Mouse (Mus musculus) heart, embryonic 16.5 days (tissue): ENCODE measurements around the gene Slc22a14. TPM values are rescaled to one million over a fixed set of nuclear protein-coding genes. Genes with fewer than 3 reads are reported as not detected.

Experiments used
- ATAC-seq: fragments of 200-750 bp; cut with Nextera tagmentation; replicated peaks from 2 replicates; pipeline ENCODE4 v1.8.0; 2017; ENCODE audit warnings: moderate number of reproducible peaks; ENCODE audit not compliant: insufficient read depth, low FRiP score; ENCODE audit errors: extremely low read depth
- H3K27ac ChIP-seq: fragments of 300-500 bp; sonication (generic); 2 replicates; pipeline ENCODE4 v1.5.1; 2014; ENCODE audit warnings: mild to moderate bottlenecking, low read length, control low read depth, moderate library complexity
- H3K27me3 ChIP-seq: fragments of 300-500 bp; sonication (generic); 2 replicates; pipeline ENCODE4 v1.6.1; 2014; ENCODE audit warnings: low read length, mixed read lengths; ENCODE audit not compliant: control insufficient read depth, insufficient read depth
- H3K36me3 ChIP-seq: fragments of 300-500 bp; sonication (generic); 2 replicates; pipeline ENCODE4 v1.6.1; 2014; ENCODE audit not compliant: control insufficient read depth, insufficient read depth
- H3K4me1 ChIP-seq: fragments of 300-500 bp; sonication (generic); 2 replicates; pipeline ENCODE4 v1.6.1; 2014; ENCODE audit warnings: low read length, mixed read lengths; ENCODE audit not compliant: control insufficient read depth, insufficient read depth
- H3K4me2 ChIP-seq: fragments of 300-500 bp; sonication (generic); 2 replicates; pipeline ENCODE4 v1.6.1; 2014; ENCODE audit warnings: low read depth, mild to moderate bottlenecking, control low read depth, low read length
- H3K4me3 ChIP-seq: fragments of 300-500 bp; sonication (generic); 2 replicates; pipeline ENCODE4 v1.5.1; 2014; ENCODE audit warnings: mild to moderate bottlenecking, control low read depth, low read length
- H3K9ac ChIP-seq: fragments of 300-500 bp; sonication (generic); 2 replicates; pipeline ENCODE4 v1.6.1; 2014; ENCODE audit warnings: low read length, control low read depth
- H3K9me3 ChIP-seq: fragments of 300-500 bp; sonication (generic); replicated peaks from 2 replicates; pipeline ENCODE4 v1.6.1; 2016; ENCODE audit warnings: low read length; ENCODE audit not compliant: control insufficient read depth
- WGBS: fragments of 180-500 bp; shearing (Covaris S2); extraction: QIAGEN DNeasy Blood & Tissue Kit; methylation state at CpG from one replicate; pipeline ENCODE4 v1.1.7; 2014; 5-methylcytosine and 5-hydroxymethylcytosine counted together
- polyA plus RNA-seq: library from polyadenylated mRNA; unstranded; fragments of >200 nt; fragmentation: Nextera tagmentation; extraction: Ambion mirVana; gene quantifications from 2 replicates; pipeline ENCODE4 v1.2.1, GENCODE M21; 2015

Slc22a14 gene
- polyA plus RNA-seq, 1 experiment from 2014 or later = 0.20 TPM

DNA sequence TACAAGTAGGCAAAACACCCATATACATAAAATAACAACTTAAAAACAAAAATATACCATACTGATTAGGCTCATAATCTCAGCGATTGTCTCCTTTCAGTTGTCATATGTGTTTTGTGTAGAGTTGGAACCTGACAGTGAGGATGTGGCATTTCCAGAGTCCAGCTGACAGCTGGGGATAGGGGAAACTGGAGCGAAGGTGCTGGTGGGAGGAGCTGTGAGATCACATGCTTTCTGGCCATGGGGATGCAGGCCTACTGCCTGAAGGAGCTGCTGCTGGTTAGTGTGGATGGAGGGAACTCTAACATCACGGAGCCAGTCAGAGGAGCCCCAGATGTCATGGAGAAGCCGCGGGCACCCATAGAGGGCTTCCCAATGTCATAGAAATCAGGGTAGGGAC is 159.6 kb downstream of the Slc22a14 start:
- no peak for ATAC-seq
- Histone ChIP-seq H3K4me3 (no peak overlapping the region), H3K4me1 (no peaks in the 10 kb centered on the region), H3K27me3 (no peaks in the 10 kb centered on the region), H3K4me2 (no peak overlapping the region), H3K9ac (no peak overlapping the region), H3K36me3 (no peaks in the 10 kb centered on the region), H3K9me3 (peaks cover 6% of the 10 kb centered on the region; the same call in 1 of the 2 replicates), H3K27ac (no peak overlapping the region)
- WGBS = 90% methylated on average over 5 of the region's 5 CpGs

DNA sequence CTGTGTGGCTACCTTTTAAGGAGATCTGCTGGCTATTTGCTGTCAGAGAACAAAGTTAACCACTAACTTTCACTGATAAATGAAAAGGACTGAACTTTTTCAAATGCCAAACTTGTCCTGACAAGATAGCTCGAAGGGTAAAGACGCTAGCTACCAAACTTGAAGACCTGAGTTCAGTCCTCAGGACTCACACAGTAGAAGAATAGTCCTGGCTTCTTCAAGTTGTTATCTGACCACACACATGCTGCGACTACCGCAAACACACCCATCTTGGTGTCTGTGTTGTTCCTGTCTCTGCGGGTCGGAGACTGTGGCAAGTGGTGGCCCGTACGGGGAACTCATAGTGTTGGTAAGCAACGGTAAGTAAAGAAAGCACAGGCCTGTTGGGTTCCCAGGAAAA is 161.7 kb downstream of the Slc22a14 start:
- Histone ChIP-seq H3K4me3 (no peak overlapping the region), H3K27ac (no peak overlapping the region), H3K4me2 (no peak overlapping the region), H3K36me3 (no peaks in the 10 kb centered on the region), H3K4me1 (no peaks in the 10 kb centered on the region), H3K9me3 (peaks cover 6% of the 10 kb centered on the region; the same call in 1 of the 2 replicates), H3K9ac (no peak overlapping the region), H3K27me3 (no peaks in the 10 kb centered on the region)
- 95% methylated on average over 9 of the region's 9 CpGs for WGBS
- ATAC-seq = no peak

DNA sequence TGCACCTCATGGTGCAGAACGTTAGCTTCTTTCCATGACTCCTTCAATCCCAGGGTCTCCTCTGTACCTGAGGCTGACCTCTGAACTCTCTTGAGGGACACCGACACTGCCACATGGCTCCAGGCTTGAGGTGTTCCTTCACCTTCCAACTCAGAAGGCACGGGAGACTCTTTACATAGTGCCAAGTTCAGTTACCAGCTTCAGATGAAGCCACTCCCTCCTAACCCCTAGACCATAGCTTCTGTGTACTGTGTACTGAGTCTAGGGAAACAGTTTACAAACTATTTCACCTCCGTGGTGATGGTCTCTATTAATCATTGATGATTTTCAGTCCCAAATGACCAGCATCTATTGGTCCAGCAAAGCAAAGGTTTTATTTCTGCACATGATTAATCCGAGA is 163.7 kb downstream of the Slc22a14 start:
- Histone ChIP-seq H3K9ac (no peak overlapping the region), H3K4me3 (no peak overlapping the region), H3K4me2 (no peak overlapping the region), H3K9me3 (peaks cover 6% of the 10 kb centered on the region; the same call in 1 of the 2 replicates), H3K27ac (no peak overlapping the region), H3K36me3 (no peaks in the 10 kb centered on the region), H3K27me3 (no peaks in the 10 kb centered on the region), H3K4me1 (no peaks in the 10 kb centered on the region)
- 74% methylated on average over 5 of the region's 5 CpGs for WGBS
- no peak for ATAC-seq

DNA sequence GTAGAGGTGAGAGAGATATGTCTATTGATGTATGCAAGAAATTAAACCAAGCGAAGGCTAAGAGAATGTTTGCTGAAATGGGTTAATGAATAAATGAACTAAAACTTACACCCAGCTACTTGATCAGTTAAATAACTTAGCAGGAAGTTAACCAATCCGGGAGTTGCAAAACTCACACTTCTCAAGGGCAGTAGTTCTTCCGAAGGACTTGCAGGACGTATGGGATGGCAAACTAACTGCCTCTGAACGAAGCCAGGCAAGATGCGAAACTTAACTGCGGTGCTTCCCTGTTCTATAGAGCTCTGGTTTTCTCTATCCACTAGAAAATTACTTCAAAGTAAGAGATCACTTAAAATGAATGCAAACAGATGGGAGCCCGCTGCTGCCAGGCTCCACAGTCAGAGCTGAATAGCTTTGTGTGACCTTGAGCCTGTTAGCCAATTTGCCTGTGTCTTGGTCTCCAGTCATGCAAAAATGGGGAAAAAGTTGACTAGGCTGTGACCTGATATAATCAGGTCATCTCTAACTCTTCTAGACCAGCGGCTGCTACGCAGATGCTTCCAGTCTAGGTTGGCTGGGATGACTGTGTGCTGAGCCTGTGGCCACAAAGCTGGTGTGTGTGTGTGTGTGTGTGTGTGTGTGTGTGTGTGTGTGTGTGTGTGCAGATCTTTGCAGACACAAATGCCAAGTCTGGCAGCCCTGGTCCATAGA is 166.0 kb downstream of the Slc22a14 start:
- ATAC-seq = no peak
- Histone ChIP-seq H3K27ac (no peak overlapping the region), H3K9ac (no peak overlapping the region), H3K4me3 (no peak overlapping the region), H3K4me2 (no peak overlapping the region), H3K27me3 (no peaks in the 10 kb centered on the region), H3K9me3 (peaks cover 5% of the 10 kb centered on the region; the same call in 1 of the 2 replicates), H3K4me1 (no peaks in the 10 kb centered on the region), H3K36me3 (no peaks in the 10 kb centered on the region)
- 78% methylated on average over 10 of the region's 10 CpGs for WGBS

DNA sequence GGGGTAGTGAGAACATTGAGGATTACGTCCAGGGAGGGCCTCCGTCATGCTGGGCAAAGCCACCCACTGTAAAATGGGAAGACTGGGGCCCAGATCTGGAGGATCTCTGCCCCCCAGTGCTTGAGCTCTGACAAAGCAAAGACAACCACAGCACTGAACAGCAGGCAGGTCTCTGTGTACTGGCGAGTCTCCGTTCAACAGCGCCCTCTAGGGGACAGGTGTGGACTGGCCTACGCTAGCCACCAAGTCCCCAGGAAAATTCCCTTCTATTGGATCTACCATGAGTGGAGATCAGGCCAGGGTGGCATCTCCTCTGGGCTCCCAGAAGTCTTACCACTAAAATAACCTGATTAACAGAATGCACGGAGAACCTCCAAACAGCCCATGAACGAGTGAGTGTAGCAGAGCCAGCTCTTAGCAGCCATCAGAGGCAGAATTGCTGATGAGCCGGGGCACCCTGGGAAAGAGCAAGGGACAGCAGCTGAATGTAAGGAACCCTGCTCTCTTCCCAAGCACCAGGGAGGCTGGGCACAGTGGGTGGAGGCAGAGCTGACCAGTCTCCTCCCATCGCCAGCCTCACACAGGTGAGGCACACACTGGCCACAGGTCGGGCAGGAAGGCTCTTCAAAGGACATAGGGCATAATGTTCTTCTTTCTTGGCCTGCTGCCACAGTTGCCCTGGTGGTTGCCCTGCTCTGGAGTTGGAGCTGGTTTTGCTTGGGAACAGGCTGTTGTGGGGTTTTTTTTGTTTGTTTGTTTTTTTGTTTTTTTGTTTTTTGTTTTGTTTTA is 173.0 kb downstream of the Slc22a14 start:
- no peak overlapping the region for H3K9ac ChIP-seq
- ATAC-seq = 0 out of 2 replicates have a peak, but pooled peaks have one; percentile 32
- H3K4me2 ChIP-seq = no peak overlapping the region
- no peak overlapping the region for H3K4me3 ChIP-seq
- H3K9me3 ChIP-seq = no peaks in the 10 kb centered on the region
- no peak overlapping the region for H3K27ac ChIP-seq
- no peaks in the 10 kb centered on the region for H3K36me3 ChIP-seq
- H3K4me1 ChIP-seq = no peaks in the 10 kb centered on the region
- H3K27me3 ChIP-seq = no peaks in the 10 kb centered on the region
- 40% methylated on average over 11 of the region's 11 CpGs for WGBS

DNA sequence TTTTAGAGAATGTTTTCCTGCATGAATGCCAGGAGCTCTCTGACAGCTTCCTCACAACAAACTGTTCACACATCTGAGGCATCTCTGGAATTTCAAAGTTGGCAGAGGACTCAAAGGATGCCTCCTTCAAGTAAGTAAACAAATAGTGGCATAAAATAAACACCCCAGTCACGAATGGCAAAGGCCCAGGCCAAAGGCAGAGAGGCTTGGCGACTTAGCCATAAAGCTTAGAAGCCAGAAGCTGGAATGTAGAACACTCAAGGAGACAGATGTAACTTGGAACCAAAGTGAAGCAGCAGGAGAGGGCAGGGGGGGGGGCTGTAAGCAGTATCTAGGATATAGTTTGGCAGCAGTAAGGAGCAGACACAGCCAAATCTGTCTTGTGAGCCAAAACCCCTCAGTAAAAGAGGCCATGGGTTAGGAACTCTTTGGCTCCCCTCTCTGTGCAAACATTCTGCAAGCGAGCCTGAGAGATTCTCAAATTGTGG is 184.1 kb downstream of the Slc22a14 start:
- no peaks in the 10 kb centered on the region for H3K9me3 ChIP-seq
- 28% methylated on average over 3 of the region's 3 CpGs for WGBS
- 0 out of 2 replicates have a peak, but pooled peaks cover 7% of the 10 kb centered on the region for H3K4me1 ChIP-seq
- 0 out of 2 replicates have a peak, but pooled peaks have one; percentile 23 for ATAC-seq
- no peak overlapping the region for H3K4me3 ChIP-seq
- no peak overlapping the region for H3K9ac ChIP-seq
- no peak overlapping the region for H3K4me2 ChIP-seq
- H3K27me3 ChIP-seq = no peaks in the 10 kb centered on the region
- no peaks in the 10 kb centered on the region for H3K36me3 ChIP-seq
- 0 out of 2 replicates have a peak overlapping the region, but pooled peaks have one; percentile 15 for H3K27ac ChIP-seq

DNA sequence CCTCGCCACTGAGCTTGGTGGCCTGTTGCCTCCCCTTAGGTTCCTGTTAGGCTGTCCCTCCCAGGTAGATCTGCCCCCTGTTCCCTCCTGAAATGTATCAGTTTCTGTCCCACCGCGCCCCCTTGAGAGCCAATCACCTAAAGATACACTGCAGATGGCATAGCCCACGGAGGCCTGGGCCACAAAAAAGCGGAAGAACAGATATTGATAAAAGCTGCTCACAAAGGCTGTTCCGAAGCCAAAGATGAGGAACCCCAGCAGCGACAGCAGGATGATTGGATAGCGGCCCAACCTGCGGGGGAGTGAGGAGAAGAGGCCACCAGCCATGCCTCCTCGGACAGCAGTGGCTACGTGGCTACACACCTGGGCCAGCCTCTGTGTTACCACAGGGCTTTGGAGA is 186.1 kb downstream of the Slc22a14 start:
- WGBS = 87% methylated on average over 11 of the region's 11 CpGs
- Histone ChIP-seq H3K9me3 (no peaks in the 10 kb centered on the region), H3K4me3 (no peak overlapping the region), H3K27ac (no peak overlapping the region), H3K9ac (no peak overlapping the region), H3K27me3 (no peaks in the 10 kb centered on the region), H3K4me2 (no peak overlapping the region), H3K4me1 (0 out of 2 replicates have a peak, but pooled peaks cover 7% of the 10 kb centered on the region), H3K36me3 (no peaks in the 10 kb centered on the region)
- ATAC-seq = no peak

DNA sequence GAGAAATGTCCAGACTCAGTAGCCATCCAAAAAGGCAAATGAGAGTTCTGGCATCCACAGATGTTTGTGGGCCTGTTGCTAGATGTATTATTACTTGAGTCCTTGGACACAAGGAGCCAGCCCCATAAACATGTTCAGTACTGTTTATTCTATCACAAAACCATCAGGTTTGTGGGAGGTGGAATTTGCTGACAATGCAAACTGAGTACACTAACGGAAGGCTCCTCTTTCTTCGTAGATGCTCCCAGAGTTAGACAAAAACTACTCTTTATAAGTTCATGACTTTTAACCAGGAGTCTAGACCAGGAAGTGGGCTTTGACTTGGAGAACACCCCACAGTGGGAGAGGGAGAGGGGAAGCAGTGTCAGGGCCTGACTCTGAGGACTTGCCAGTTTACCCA is 197.7 kb downstream of the Slc22a14 start:
- no peaks in the 10 kb centered on the region for H3K27me3 ChIP-seq
- H3K36me3 ChIP-seq = no peaks in the 10 kb centered on the region
- H3K4me2 ChIP-seq = no peak overlapping the region
- ATAC-seq = no peak
- H3K4me1 ChIP-seq = no peaks in the 10 kb centered on the region
- no peak overlapping the region for H3K27ac ChIP-seq
- H3K9me3 ChIP-seq = no peaks in the 10 kb centered on the region
- no peak overlapping the region for H3K9ac ChIP-seq
- H3K4me3 ChIP-seq = no peak overlapping the region
- WGBS = 93% methylated on average over 2 of the region's 2 CpGs

DNA sequence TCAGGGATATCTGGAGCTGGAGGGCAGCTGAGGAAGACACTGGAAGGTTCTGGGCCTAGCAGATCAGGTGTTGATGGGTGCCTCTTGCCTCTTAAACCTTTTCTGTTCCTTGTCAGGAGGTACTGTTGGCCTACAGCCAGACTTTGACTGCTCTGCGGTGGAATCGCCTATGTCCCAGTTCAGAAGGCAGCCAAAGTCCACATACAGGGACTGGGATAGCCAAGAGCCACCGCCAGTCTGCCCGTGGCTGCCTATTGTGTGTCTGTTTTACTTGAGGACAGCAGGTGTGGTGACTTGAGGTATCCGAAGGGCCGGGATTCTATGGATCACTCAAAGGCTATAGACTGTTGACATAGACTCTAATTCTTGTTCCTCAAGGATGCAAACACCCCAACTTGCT is 199.8 kb downstream of the Slc22a14 start:
- no peak overlapping the region for H3K4me2 ChIP-seq
- no peaks in the 10 kb centered on the region for H3K27me3 ChIP-seq
- no peak overlapping the region for H3K4me3 ChIP-seq
- no peaks in the 10 kb centered on the region for H3K36me3 ChIP-seq
- 81% methylated on average over 6 of the region's 6 CpGs for WGBS
- no peak overlapping the region for H3K27ac ChIP-seq
- no peaks in the 10 kb centered on the region for H3K4me1 ChIP-seq
- no peak overlapping the region for H3K9ac ChIP-seq
- no peaks in the 10 kb centered on the region for H3K9me3 ChIP-seq
- ATAC-seq = no peak
